Mouse (Mus musculus): ENCODE data around the gene Snta1. TPM values are rescaled to one million over a fixed set of nuclear protein-coding genes. Genes with fewer than 3 reads are reported as not detected.

Gene Snta1
- polyA plus RNA-seq, 1 experiment from 2014 or later, result 23.7 TPM

- H3K4me1 ChIP-seq (ENCODE audit: control insufficient read depth in 2 of 2, insufficient read depth in 2 of 2, low read length in 2 of 2), result no peaks in the 10 kb centered on the region
- ATAC-seq (ENCODE audit: insufficient number of reproducible peaks, insufficient read depth, low FRiP score, low read depth), result no peak
- no peak overlapping the region for H3K4me2 ChIP-seq (ENCODE audit: low read length)
- H3K4me3 ChIP-seq (ENCODE audit: control insufficient read depth in 1 of 2, insufficient read depth in 1 of 2, low read depth in 1 of 2, low read length in 2 of 2), result no peak overlapping the region
- H3K9ac ChIP-seq (ENCODE audit: low read length), result no peak overlapping the region
- H3K27ac ChIP-seq (replicated peaks in 1 of 2; ENCODE audit: control insufficient read depth in 1 of 2, insufficient read depth in 1 of 2, low read depth in 2 of 2, low read length in 2 of 2), result no peak overlapping the region
- no peaks in the 10 kb centered on the region for H3K9me3 ChIP-seq (ENCODE audit: control insufficient read depth, low read length)
- H3K27me3 ChIP-seq (ENCODE audit: control insufficient read depth, insufficient read depth, low read length), result no peaks in the 10 kb centered on the region
- H3K36me3 ChIP-seq (ENCODE audit: control insufficient read depth, insufficient read depth, low read length), result peaks cover 14% of the 10 kb centered on the region
- over 99% methylated on average over 8 of the region's 8 CpGs for WGBS
Observed at GRCm38 (mm10) chr2:154447821-154448220, 39.9 kb upstream of the Snta1 start.

DNA sequence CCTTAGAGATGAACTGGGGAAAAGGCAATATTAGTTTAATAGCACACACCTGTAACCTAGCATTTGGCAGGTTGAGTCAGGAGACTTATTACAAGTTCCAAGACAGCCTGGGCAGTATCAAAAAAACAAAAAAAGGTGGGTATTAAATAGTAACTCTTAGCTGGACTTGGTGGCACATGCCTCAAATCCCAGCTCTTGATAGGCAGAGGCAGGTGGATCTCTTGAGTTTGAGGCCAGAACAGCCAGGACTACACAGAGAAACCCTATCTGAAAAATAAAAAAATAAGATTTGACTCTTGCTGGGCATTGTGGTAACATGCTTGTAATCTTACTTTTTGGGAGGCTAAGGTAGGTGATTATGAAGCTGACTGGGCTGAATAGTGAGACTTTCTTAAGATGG lies 32.6 kb upstream of the Snta1 start:
- Histone ChIP-seq H3K9me3 (ENCODE audit: control insufficient read depth, low read length) (no peaks in the 10 kb centered on the region), H3K36me3 (ENCODE audit: control insufficient read depth, insufficient read depth, low read length) (peaks cover 9% of the 10 kb centered on the region; the same call in 1 of the 2 replicates), H3K4me1 (ENCODE audit: control insufficient read depth in 2 of 2, insufficient read depth in 2 of 2, low read length in 2 of 2) (peaks cover 0 to 37% of the 10 kb centered on the region in 2 experiments; a peak in 3 of 4 replicates), H3K4me3 (ENCODE audit: control insufficient read depth in 1 of 2, insufficient read depth in 1 of 2, low read depth in 1 of 2, low read length in 2 of 2) (no peak overlapping the region), H3K4me2 (ENCODE audit: low read length) (peak overlapping the region; percentile 37; the same call in 1 of the 2 replicates), H3K27ac (replicated peaks in 1 of 2; ENCODE audit: control insufficient read depth in 1 of 2, insufficient read depth in 1 of 2, low read depth in 2 of 2, low read length in 2 of 2) (peak overlapping the region; percentile 32 to 81; a peak in 3 of 4 replicates), H3K27me3 (ENCODE audit: control insufficient read depth, insufficient read depth, low read length) (no peaks in the 10 kb centered on the region), H3K9ac (ENCODE audit: low read length) (0 out of 2 replicates have a peak overlapping the region, but pooled peaks have one; percentile 31)
- no peak for ATAC-seq (ENCODE audit: insufficient number of reproducible peaks, insufficient read depth, low FRiP score, low read depth)

- ATAC-seq (ENCODE audit: insufficient number of reproducible peaks, insufficient read depth, low FRiP score, low read depth), result no peak
- Histone ChIP-seq H3K36me3 (ENCODE audit: control insufficient read depth, insufficient read depth, low read length) (no peaks in the 10 kb centered on the region), H3K9ac (ENCODE audit: low read length) (peak overlapping the region; percentile 98), H3K27ac (replicated peaks in 1 of 2; ENCODE audit: control insufficient read depth in 1 of 2, insufficient read depth in 1 of 2, low read depth in 2 of 2, low read length in 2 of 2) (peak overlapping the region; percentile 94 to 97), H3K27me3 (ENCODE audit: control insufficient read depth, insufficient read depth, low read length) (no peaks in the 10 kb centered on the region), H3K4me1 (ENCODE audit: control insufficient read depth in 2 of 2, insufficient read depth in 2 of 2, low read length in 2 of 2) (peaks cover 0 to 38% of the 10 kb centered on the region in 2 experiments; a peak in 3 of 4 replicates), H3K4me3 (ENCODE audit: control insufficient read depth in 1 of 2, insufficient read depth in 1 of 2, low read depth in 1 of 2, low read length in 2 of 2) (peak overlapping the region; percentile 65 to 99), H3K9me3 (ENCODE audit: control insufficient read depth, low read length) (no peaks in the 10 kb centered on the region), H3K4me2 (ENCODE audit: low read length) (peak overlapping the region; percentile 76)
- WGBS, result 12% methylated on average over 7 of the region's 7 CpGs
Observed at GRCm38 (mm10) chr2:154437191-154437527, 29.3 kb upstream of the Snta1 start.

GRCm38 (mm10) chr2:154436458-154437190 lies 28.7 kb upstream of the Snta1 start, which contains the start of gene Cbfa2t2:
TSS of gene Cbfa2t2 (plus strand) at chr2:154436481.
- Histone ChIP-seq H3K27me3 (ENCODE audit: control insufficient read depth, insufficient read depth, low read length) (no peaks in the 10 kb centered on the region), H3K27ac (replicated peaks in 1 of 2; ENCODE audit: control insufficient read depth in 1 of 2, insufficient read depth in 1 of 2, low read depth in 2 of 2, low read length in 2 of 2) (peak within 1 kb of the TSS; percentile 94 to 97), H3K36me3 (ENCODE audit: control insufficient read depth, insufficient read depth, low read length) (no peaks in the 10 kb centered on the region), H3K9me3 (ENCODE audit: control insufficient read depth, low read length) (no peaks in the 10 kb centered on the region), H3K9ac (ENCODE audit: low read length) (peak within 1 kb of the TSS; percentile 98), H3K4me3 (ENCODE audit: control insufficient read depth in 1 of 2, insufficient read depth in 1 of 2, low read depth in 1 of 2, low read length in 2 of 2) (peak within 1 kb of the TSS; percentile 65 to 99), H3K4me2 (ENCODE audit: low read length) (peak within 1 kb of the TSS; percentile 76), H3K4me1 (ENCODE audit: control insufficient read depth in 2 of 2, insufficient read depth in 2 of 2, low read length in 2 of 2) (peaks cover 0 to 38% of the 10 kb centered on the region in 2 experiments; a peak in 3 of 4 replicates)
- ATAC-seq (ENCODE audit: insufficient number of reproducible peaks, insufficient read depth, low FRiP score, low read depth), result peak; percentile 55
- WGBS, result under 1% methylated on average over 62 of the region's 70 CpGs

GRCm38 (mm10) chr2:154436076-154436457 lies 28.2 kb upstream of the Snta1 start:
- Histone ChIP-seq H3K9ac (ENCODE audit: low read length) (peak overlapping the region; percentile 98), H3K27ac (replicated peaks in 1 of 2; ENCODE audit: control insufficient read depth in 1 of 2, insufficient read depth in 1 of 2, low read depth in 2 of 2, low read length in 2 of 2) (peak overlapping the region in 1 of 2 experiments; percentile 97; a peak in 2 of 4 replicates), H3K36me3 (ENCODE audit: control insufficient read depth, insufficient read depth, low read length) (no peaks in the 10 kb centered on the region), H3K9me3 (ENCODE audit: control insufficient read depth, low read length) (no peaks in the 10 kb centered on the region), H3K4me2 (ENCODE audit: low read length) (peak overlapping the region; percentile 61), H3K4me3 (ENCODE audit: control insufficient read depth in 1 of 2, insufficient read depth in 1 of 2, low read depth in 1 of 2, low read length in 2 of 2) (peak overlapping the region; percentile 22 to 99; a peak in 3 of 4 replicates), H3K27me3 (ENCODE audit: control insufficient read depth, insufficient read depth, low read length) (no peaks in the 10 kb centered on the region), H3K4me1 (ENCODE audit: control insufficient read depth in 2 of 2, insufficient read depth in 2 of 2, low read length in 2 of 2) (peaks cover 0 to 38% of the 10 kb centered on the region in 2 experiments; a peak in 3 of 4 replicates)
- under 1% methylated on average over 33 of the region's 44 CpGs for whole genome bisulfite sequencing
- ATAC-seq (ENCODE audit: insufficient number of reproducible peaks, insufficient read depth, low FRiP score, low read depth), result peak; percentile 99

- no peak for ATAC-seq (ENCODE audit: insufficient number of reproducible peaks, insufficient read depth, low FRiP score, low read depth)
- 95% methylated on average over 7 of the region's 7 CpGs for WGBS
Observed at GRCm38 (mm10) chr2:154434690-154435089, 26.8 kb upstream of the Snta1 start.

GRCm38 (mm10) chr2:154433391-154433790 lies 25.5 kb upstream of the Snta1 start:
- Histone ChIP-seq H3K27me3 (ENCODE audit: control insufficient read depth, insufficient read depth, low read length) (no peaks in the 10 kb centered on the region), H3K4me2 (ENCODE audit: low read length) (no peak overlapping the region), H3K9me3 (ENCODE audit: control insufficient read depth, low read length) (no peaks in the 10 kb centered on the region), H3K27ac (replicated peaks in 1 of 2; ENCODE audit: control insufficient read depth in 1 of 2, insufficient read depth in 1 of 2, low read depth in 2 of 2, low read length in 2 of 2) (no peak overlapping the region), H3K36me3 (ENCODE audit: control insufficient read depth, insufficient read depth, low read length) (no peaks in the 10 kb centered on the region), H3K4me3 (ENCODE audit: control insufficient read depth in 1 of 2, insufficient read depth in 1 of 2, low read depth in 1 of 2, low read length in 2 of 2) (no peak overlapping the region), H3K4me1 (ENCODE audit: control insufficient read depth in 2 of 2, insufficient read depth in 2 of 2, low read length in 2 of 2) (peaks cover 0 to 18% of the 10 kb centered on the region in 2 experiments; a peak in 3 of 4 replicates), H3K9ac (ENCODE audit: low read length) (no peak overlapping the region)
- 73% methylated on average over 3 of the region's 3 CpGs for WGBS
- no peak for ATAC-seq (ENCODE audit: insufficient number of reproducible peaks, insufficient read depth, low FRiP score, low read depth)

More at GRCm38 (mm10) chr2:154434690-154435089, 26.8 kb upstream of the Snta1 start:
- Histone ChIP-seq H3K9me3 (ENCODE audit: control insufficient read depth, low read length) (no peaks in the 10 kb centered on the region), H3K4me2 (ENCODE audit: low read length) (no peak overlapping the region), H3K27me3 (ENCODE audit: control insufficient read depth, insufficient read depth, low read length) (no peaks in the 10 kb centered on the region), H3K36me3 (ENCODE audit: control insufficient read depth, insufficient read depth, low read length) (no peaks in the 10 kb centered on the region), H3K4me1 (ENCODE audit: control insufficient read depth in 2 of 2, insufficient read depth in 2 of 2, low read length in 2 of 2) (peaks cover 0 to 31% of the 10 kb centered on the region in 2 experiments; a peak in 3 of 4 replicates), H3K27ac (replicated peaks in 1 of 2; ENCODE audit: control insufficient read depth in 1 of 2, insufficient read depth in 1 of 2, low read depth in 2 of 2, low read length in 2 of 2) (peak overlapping the region in 1 of 2 experiments; percentile 30; a peak in 1 of 4 replicates), H3K4me3 (ENCODE audit: control insufficient read depth in 1 of 2, insufficient read depth in 1 of 2, low read depth in 1 of 2, low read length in 2 of 2) (no peak overlapping the region), H3K9ac (ENCODE audit: low read length) (no peak overlapping the region)

Data from heart, embryonic 14.5 days (tissue).